Mouse (Mus musculus) T-helper 17 cell (primary cell): ENCODE results near the gene Slc35b1.

Experiments used
- in situ Hi-C, 2 experiments: fragments of 300-600 bp; cut with MboI, MseI; formaldehyde crosslinking; loops; 1 replicate in 1 of 2; 2 replicates in 1 of 2; pipeline ENCODE4 v1.15.1; 2025; ENCODE audit warnings: high pct_unique_total_duplicates in 2 of 2

Slc35b1 gene

DNA sequence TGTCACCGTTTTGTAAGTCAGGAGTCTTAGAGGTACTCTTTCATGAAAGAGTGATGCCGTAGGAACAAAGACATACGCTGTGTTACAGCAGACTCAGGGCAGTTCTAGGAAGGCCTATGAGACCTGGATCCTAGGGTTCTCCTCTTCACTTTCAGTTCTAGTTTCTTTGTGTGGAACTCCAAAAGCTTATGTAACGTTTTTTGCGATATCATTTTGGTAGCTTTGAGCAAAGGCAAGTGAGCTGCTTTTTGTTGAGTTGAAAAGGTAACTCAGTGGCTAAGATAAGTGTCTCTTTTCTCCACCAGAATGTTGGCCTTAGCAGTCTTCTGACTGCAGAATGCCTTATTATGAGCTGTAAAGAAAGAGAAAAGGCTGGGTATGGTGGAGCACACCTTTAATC, 32.8 kb downstream of the Slc35b1 start:
- in situ Hi-C loops, result no loop called here

- in situ Hi-C loops, result no loop called here
Observed at GRCm38 (mm10) chr11:95420880-95421435, 36.5 kb downstream of the Slc35b1 start.

GRCm38 (mm10) chr11:95423505-95423904, 39.0 kb downstream of the Slc35b1 start:
- in situ Hi-C loops, result no loop called here

- in situ Hi-C loops, result no loop called here
Observed at GRCm38 (mm10) chr11:95431344-95431743, 46.9 kb downstream of the Slc35b1 start.

DNA sequence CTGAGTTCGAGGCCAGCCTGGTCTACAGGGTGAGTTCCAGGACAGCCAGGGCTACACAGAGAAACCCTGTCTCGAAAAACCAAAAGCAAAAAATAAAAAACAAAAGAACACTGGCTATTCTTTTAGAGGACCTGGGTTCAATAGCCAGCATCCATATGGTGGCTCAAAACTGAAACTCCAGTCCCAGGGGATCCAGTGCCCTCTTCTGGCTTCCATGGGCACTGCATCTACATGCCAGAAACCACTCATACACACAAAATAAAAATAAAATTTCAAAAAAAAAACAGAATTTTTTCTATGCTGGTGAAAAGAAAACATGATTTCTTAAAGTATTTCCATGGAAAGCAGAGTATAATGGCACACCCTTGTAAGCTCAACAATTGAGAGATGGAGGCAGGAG, 47.7 kb downstream of the Slc35b1 start:
- in situ Hi-C loops, result no loop called here
